Mouse (Mus musculus) c-Kit-positive CD71-negative TER-119-negative erythroid progenitor cells, embryonic 14.5 days (primary cell): Measurements from ENCODE around the gene Gm20696.
A peak's percentile ranks its signal among the peaks of the same experiment; 100 is the strongest.

Experiments
- DNase-seq: peaks from one replicate; pipeline ENCODE4 v3.0.0-alpha.2; 2013; ENCODE audit warnings: low read depth

Gene Gm20696

DNA sequence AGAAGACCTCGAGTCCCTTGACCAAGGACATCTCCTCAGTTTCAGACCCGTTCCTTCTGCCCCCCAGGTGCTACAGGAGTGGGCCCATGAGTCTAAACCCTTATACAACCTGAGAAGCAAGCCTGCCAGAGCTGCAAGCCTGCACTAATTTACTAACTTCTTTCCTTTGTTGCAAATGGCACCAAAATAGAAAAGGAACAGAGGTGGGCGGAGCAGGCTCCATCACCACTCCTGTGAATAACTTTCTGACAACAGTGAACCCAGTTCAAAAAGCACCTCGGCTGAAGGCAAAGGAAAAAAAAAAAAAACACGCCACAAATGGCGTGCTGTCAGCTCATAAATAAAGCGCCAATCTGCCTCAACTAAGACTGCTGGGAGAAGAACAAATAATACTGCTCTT is 225.5 kb downstream of the Gm20696 start:
- DNase-seq, result no peak

DNA sequence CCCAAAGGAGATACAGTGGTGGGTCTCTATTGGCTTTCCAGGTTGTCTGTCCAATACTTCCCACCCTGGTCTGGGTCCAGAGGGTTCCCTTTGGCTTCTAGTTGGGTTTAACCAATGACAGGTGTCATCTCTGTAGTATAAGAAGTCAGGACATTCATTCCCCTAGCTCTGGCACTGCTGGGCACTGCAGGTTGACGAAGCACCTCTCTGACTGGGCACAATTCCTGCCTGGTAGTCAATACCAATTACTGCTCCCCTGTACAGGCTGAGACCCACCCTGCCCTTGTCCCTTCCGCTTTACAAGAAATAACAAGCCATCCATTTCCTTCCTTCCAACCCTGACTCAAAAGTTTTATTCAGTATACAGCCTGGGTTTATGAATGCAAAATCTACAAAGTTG is 226.0 kb downstream of the Gm20696 start:
- DNase-seq, result no peak

DNA sequence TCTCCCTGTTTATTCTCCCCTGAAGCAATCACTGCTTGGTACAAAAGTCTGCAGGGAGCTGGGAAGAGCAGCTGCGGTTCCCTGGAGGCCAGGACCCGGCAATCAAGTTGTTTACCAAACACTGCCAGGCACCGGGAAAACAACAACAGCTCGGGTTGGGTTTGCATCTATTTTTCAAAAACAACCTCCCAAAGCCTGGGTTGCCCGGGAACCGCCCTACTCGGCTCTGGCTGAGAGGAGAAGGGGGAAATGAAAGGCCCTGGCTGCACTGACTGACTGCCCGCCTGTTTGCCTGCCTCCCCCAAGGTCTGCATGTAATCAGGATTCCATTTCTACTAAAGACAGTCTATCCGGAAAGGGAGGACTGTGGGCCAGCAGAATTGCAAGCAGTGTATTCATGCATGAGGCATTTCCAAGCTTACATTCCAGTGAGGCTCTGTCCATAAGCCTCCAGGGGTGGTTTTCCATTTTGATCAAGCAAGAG is 226.7 kb downstream of the Gm20696 start:
- no peak for DNase-seq

DNA sequence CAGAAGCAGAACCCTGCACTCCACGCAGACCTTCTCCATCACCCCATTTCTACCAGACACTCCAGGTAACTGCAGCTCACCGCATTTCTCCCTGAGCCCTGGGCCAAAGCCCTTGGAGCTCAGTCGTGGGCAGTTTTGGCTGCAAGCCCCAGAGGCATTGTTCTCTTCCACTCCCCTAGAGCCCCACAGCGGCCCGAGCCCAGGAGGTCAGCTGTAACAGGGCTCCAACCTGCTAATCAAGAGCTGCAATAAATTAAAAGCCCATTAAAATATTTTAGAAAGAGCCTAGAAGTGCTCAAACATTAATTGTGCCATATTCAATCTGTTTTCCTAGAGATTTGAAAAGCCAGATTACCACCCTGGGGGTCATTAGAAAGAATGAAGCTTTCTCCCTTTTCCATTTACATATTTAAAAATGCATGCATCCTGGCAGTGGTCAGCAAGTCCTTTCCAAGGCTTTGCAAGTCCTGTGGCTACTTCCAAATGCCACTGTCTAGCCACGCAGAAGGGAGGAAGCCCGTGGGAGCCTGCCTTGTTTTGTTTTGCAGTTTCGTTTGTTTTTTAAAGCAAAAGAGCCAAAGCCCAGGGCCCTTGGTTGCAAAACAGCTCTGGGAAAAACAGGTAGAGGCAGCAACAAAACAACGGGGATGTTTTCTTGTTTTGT is 227.3 kb downstream of the Gm20696 start:
- DNase-seq, result no peak

DNA sequence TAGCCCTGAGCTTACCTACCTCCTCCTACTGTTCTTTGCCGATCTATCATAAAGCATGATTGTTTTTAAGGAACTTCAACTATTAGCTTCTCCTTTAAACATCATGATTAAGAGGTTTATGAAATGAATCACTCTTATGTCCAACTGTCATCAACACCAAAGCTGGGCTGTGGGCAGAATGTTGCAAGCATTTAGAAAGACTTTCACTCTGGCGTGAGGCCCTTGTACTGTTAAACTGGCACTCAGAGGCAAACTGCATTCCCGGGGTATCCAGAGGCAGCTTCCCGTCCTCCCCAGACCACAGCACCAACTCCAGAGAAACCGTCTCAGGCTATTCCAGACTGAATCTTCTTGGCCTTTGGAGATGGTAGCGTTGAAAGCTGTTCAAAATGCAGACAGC is 230.2 kb downstream of the Gm20696 start:
- peak; percentile 23 for DNase-seq

DNA sequence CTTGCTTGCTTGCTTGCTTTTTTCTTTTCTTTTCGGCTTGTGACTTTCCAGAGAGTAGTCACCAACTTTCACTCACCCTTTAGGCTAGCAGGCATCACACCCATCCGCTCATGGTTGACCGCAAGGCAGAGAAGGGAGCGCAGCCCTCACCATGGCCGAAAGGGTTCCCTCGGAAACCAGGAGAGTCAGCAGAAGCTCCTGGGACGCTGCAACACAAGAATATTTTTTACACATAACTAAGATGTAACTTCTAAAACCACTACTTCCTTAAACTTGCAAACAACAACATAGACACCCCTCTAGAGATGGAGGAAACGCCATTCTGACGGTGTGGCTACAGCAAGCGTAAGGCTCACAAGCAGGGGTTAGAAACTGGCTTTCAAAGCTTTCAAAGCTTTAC is 231.5 kb downstream of the Gm20696 start:
- DNase-seq, result no peak

DNA sequence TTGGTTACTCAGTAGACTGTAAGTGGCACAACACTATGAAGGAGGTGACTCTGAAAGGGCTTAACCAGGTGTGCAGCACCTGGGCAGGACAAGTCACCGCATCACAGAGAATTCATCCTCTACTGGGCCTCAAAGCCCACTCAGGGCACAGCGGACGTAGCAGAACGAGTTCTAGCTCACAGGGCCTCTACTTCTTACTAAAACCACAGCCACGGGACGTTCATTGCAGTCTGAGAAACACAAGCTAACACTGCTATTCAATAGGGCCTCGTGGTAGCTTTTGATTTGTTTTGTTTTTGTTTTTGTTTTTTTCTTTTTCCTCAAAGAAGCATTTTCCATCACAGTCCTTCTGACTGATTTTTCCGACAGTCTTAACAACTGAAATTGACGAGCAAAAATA is 233.6 kb downstream of the Gm20696 start:
- no peak for DNase-seq

DNA sequence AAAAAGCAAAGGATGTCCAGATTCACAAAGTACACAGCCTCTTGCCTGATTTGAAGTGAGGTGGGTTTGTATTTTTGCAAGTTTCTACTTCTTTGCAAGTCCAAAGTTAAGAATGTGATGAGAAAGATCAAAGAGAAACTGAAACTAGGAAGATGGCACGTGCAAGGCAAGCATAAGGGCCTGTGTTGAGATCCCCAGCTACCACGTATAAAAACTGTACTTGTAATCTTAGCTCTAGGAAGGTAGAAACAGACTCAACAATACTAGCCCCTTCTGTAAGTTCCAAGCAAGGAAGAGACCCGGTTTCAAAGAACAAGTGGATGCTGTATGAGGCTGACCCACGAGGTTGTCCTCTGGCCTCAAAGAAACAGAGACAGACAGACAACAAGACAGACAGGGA is 234.7 kb downstream of the Gm20696 start:
- DNase-seq, result no peak

DNA sequence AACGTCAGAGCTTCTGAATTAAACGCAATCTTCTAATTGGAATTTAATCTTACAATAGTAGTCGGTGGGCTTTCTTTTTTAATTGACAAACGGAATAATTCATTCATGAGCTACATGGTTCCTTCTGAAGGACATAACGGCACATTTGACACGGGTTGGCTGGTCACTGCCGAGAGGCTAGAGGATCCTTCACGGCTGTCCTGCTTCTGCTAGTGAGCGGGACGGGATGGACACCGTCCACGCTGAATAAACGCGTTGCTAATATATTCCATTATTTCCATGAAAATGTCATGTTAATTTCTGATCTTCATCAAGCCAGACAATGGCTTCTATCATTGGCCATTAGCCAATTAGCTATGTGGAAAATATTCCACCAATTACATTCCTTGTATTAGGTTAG is 236.0 kb downstream of the Gm20696 start:
- DNase-seq, result no peak

DNA sequence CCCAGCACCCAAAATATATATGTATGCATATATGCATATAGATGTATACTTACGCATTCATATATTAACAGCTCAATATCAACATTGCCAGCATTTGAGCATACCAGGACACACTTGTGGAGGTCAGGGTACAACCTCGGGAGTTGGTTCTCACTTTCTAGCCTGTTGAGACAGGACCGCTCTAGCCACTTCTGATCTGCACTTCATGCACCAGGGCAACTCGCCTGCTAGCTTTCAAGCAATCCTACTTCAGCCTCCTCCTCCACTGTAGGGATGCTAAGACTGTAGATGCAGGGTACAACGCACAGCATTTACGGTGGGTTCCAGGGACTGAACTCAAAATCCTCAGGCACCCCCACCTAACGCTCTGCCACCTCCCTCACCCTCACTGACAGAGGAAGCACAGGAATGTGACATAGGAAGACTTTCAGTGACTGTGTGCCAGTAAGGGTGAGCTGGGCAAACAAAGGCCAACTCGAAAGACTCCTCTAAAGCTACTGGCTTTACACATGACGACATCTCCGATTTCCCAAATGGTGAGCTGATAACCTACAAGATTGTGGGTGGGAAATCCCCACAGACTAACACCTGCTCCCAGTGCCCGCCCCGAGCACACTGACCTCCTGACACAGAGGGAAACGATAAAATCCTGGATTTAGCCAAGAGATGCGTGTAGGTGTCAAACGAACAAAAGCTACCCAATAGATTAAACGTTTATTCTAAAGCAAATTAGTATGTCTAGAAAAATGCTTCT is 237.0 kb downstream of the Gm20696 start:
- DNase-seq, result no peak

DNA sequence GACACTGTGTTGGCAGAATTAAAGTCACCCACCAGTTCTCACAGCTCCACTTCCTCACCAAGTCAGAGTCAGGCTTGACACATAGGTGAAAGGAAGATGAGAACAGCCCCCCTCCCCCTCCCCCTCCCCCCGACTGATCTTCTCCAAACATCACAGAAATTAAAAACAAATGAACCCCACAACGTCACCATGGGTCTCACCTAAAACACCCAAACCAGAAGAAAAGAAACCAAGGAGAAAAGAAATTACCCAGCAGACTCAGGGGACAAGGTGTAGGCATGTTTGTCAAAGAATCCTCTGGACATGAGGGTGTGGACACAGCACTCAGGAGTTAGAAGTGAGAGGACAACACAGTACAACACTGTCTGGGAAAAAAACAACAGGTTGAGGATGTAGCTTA is 237.6 kb downstream of the Gm20696 start:
- no peak for DNase-seq

DNA sequence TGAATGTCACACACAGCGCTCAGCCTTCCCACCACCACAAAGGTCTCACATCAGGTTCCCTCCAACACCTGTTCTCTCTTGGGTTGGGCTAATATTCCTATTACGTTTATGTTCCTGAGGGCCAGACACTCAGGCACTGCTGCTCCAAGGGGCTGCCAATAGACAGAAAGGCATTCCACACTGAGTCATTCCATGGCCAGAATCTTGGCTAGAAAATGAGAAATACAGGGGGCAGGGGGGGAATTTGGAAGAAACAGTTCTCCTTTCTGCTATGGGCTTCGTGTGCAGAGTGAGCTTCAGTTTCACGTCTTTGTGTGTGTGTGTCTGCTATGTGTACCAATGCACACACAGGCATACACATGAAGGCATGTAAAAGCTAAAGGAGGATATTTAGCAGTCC is 239.3 kb downstream of the Gm20696 start:
- DNase-seq, result no peak

DNA sequence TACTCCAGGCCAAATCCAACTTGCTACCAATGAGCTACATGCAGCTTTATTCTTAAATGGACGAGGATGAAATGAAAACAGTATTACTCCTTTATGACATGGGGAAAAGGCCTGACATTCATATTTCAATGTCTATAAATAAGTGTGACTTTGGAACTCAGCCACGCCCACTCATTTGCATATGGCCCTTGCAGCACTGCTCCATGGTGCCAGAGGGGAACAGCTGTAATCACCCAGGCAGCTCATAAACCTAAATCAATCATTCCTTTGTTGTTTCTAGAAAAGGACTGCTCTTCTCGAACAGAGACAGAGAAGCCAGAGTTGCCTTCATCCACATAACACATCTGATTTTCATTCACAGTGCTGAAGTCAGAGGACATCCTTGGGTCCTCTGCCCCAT is 241.6 kb downstream of the Gm20696 start:
- no peak for DNase-seq

DNA sequence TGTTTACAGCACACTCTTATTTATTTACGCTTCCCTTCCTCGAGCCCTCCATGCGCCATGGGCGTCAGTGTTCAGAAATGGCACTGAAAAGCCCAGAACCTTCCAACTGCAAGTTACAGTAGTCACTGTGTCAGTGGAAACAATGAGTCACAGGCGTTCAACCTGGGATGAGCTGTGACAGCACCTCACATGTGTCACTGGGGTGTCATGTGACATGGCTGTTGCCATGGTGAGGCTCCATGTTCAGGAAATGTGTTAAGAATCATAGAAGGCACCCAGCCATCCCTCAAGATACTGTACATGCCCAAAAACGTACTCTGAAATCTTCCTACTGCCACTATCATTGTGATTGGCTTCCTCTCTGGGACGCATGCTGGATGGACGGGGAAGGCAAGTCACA is 245.9 kb downstream of the Gm20696 start:
- peak; percentile 41 for DNase-seq

DNA sequence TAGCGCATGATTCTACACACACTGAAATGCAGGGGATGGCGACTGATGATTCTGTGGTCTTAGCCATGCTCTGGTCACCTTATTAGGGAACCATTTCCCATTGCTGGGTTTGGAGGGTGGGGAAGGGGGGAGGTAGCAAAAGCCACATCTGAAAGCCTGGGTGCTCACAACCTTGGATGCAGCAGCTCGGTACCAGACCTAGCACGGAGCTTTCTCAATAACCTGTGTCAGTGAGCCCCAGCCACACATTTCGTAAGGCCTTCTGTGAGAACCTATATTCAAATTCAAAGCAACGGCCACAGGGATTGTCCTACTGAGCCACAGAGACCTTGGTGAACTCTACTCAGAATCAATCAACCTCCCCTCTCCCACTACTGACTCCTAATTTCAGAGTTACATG is 254.0 kb downstream of the Gm20696 start:
- DNase-seq, result no peak

DNA sequence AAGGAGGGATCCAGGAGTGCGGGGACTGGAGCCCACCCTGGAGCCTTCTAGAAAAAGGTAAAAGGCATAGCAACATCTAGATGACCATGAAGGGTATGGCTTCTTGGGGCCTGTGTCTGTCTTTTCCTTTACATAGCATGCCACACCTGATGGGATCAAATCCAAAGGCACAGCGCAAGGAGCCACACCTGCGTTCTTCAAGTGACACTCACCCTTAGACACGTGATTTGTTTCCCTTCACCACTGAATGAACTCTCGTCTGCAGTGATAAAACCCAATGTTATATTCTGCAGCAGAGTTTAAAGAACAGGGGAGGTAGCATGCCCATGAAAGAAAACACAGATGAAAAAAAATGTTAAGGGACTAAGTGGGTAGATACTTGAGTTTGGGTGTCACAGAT is 257.0 kb downstream of the Gm20696 start:
- no peak for DNase-seq

DNA sequence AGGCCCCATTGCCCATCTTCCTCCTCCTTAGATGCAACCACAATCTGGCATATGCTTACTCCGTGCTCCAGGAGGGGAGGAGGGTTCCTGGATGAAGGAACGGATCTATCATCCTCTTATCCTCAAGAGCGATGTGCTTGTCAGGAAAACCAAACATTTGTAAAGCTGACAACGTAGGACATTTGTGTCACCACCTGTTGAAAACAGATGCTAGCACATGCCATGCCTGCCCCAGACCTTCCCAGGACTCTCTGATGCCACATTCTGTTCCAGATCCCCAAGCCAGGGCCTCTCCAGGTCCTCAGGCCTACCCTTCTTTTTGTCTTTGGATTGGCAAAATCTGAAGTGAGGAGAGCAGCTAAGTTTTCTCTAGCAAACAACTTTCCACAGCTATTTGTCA is 257.7 kb downstream of the Gm20696 start:
- DNase-seq, result no peak

DNA sequence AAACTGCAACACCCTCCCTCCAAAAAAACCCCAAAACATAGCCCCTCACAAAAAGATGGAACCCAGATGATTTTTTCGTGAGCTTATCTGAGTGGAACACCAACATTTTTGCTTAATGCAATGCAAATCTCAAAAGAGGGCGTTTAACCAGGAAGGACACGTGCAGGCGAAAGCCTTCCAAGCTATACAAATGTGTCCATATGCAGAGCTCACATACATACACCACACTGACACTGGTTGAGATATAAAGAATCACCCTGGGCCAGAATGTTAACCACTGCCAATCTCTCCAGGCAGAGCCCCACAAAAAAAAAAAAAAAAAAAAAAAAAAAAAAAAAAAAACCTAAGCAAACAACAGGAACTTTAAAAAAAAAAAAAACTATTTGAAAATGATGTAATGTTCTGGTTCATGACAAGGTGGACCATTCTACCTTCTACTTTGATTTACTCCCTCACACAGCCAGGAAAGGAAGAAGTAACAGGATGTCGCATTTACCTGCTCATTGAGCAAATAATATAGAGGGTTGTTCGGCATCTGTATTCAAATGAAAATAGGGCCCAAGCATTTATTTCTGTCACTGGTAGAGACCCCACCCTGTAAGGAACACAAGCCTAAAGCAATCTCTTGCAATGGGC is 262.7 kb downstream of the Gm20696 start:
- DNase-seq, result no peak

DNA sequence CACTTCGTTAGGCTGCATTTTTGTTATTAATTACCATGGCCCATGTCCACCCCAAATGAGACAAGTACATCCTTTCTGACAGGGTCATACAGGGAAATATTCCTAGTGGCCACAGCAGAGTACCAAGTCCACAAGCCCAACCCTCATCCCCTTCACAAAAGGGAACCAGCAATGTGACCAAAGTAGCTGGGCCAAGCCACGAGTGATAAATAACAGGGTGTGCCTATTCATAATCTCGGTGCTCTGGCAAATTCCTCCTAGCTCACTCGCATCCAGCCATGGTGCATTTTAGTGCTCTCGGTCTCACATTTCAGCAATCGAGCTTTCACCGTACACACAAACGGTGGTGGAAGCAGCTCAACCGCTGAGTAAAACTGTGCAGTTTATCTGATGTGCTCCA is 263.7 kb downstream of the Gm20696 start:
- DNase-seq, result no peak

DNA sequence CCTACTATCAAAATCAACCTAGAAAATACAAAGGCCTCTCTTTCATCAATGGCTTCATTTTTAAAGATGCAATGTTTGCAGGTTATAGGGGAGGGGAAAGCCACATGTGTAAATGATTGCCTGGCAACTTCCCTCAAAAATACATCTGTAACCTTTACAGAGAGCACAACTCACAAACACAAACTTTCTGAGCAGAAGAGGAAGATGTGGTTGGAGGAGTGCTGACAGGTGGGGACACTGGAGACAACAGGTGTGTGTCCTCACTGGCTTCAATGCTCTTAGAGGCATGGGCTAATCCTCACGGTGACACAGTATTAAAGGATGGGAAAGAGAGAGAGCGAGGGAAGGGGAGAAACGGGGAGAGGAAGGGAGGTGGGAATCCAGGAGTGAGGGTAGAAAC is 264.2 kb downstream of the Gm20696 start:
- no peak for DNase-seq

DNA sequence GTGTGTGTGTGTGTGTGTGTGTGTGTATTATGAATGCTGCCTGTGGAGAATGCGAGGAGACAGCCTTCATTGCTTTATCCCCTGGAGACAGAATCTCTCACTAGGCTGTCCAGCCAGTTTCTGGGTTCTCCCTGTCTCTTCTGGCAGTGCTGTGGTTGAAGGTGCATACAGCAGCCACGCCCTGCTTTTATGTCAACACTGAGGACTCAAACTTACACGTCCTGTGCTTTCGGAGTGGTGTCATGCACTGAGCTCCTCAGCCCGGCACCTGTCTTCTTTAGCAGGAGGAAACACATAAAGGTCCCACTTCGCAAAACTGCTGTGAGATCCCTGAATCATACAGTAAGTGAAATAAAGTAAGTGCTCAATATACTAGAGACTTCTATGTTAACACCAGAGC is 264.8 kb downstream of the Gm20696 start:
- DNase-seq, result no peak

DNA sequence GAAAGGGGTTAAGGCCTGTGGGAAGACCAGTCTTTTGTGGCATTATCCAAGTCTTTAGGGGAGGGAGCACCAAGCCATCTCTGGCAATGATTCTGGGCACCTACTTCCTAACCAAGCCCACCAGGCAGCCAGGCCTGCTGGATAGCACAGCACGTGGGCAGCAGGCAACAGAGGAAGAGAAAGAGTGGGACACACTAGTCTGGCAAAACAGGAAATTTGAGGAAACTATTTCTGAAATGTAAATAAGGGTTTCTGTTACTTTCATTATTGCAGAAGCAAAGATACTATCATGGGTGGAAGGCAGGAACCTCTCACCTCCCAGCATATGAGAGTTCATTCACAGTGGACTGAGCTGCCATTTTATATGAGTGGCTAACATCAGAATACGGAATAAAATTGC is 265.4 kb downstream of the Gm20696 start:
- DNase-seq, result no peak

DNA sequence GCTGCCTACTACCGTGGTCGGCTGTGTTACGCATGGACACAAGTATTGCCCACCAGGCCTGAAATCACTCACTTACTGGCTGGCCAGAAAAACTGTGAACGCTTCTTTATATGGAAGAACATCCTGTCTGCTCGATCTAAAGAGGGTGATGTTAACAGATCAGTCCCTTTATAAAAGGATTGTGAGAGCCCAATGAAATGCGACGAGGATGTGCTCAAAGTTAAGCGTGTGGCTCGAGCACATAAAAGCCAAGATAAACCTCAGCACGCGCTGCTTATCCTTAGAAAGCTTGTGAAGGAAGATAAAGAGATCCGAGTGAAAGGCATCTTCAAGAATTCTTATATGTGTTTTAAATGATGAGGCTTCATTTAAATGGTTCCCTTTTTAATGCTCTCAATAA is 270.9 kb downstream of the Gm20696 start:
- DNase-seq, result no peak
